Mouse (Mus musculus): ENCODE data around the gene Naa80.

The Naa80 gene

DNA sequence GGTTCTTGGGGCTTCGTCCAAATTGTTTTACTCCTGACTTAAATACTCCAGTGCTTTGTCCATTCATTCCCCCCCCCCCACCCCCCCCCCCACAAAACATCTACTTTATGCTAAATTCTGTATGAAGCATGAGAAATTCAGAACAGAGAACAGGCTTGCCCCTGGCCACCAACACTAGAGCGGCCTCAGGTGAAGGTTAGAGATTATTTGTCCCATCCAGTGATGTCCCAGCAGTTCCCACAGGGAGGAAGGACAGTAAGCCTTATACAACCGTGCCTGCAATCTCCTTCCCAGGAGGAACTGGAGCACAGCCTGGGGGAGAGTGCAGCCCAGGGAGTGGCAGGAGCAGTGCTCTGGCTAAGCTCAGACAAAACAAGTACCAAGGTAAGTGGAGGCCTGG lies at the start of gene Naa80:
Gene Naa80 (plus strand): TSS at position 301 of the 400 bp plus-strand sequence.
- DNase-seq (ENCODE audit: low spot score in 2 of 2) = no peak

DNA sequence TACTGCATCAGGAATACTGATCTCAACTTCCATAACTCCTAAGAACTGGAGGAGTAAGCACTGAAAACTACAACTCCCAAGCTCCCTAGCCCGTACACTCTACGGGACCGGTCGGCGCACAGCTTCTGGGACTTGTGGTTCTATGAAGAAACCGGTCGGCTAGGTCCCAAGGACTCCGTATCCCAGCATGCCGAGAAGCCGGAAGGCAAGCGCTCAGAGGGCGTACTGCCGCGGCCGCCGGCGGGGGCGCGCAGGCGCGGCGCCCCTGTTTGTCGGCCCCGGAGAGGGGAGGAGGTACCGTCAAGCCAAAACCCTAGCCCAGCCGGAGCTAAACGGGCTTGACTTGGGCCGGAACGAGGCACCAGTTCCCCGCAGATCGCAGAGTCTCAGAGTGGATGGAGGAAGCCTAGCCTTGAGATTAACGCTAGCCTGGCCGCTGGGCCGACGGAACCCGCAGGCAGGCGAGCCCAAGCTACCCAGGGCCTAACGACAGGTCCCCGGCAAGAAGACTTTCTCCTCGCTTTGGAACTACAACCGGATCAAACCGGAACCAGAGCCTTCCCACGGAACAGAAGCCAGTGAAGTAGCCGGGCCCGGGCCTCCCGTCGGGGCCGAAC lies 44.8 kb upstream of the Naa80 start, which contains the start of gene Tmem115:
Gene Tmem115 (plus strand): TSS at position 155 of the 617 bp plus-strand sequence.
- peak; percentile 93 to 97 for DNase-seq (ENCODE audit: low spot score in 2 of 2)

DNA sequence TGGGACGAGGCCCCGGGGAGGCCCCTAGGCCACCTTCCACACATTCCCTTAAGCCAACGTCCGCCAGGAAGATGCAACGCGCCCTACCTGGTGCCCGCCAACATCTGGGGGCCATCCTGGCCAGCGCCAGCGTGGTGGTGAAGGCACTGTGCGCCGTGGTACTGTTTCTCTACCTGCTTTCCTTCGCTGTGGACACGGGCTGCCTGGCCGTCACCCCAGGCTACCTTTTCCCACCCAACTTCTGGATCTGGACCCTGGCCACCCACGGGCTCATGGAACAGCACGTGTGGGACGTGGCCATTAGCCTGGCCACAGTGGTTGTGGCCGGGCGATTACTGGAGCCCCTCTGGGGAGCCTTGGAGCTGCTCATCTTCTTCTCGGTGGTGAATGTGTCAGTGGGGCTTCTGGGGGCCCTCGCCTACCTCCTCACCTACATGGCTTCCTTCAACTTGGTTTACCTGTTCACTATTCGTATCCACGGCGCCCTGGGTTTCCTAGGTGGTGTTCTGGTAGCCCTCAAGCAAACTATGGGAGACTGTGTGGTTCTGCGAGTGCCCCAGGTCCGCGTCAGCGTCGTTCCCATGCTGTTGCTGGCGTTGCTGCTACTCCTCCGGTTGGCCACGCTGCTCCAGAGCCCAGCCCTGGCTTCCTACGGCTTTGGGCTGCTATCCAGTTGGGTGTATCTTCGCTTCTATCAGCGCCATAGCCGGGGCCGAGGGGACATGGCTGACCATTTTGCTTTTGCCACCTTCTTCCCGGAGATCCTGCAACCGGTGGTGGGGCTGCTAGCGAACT lies 44.1 kb upstream of the Naa80 start:
- no peak for DNase-seq (ENCODE audit: low spot score in 2 of 2)

DNA sequence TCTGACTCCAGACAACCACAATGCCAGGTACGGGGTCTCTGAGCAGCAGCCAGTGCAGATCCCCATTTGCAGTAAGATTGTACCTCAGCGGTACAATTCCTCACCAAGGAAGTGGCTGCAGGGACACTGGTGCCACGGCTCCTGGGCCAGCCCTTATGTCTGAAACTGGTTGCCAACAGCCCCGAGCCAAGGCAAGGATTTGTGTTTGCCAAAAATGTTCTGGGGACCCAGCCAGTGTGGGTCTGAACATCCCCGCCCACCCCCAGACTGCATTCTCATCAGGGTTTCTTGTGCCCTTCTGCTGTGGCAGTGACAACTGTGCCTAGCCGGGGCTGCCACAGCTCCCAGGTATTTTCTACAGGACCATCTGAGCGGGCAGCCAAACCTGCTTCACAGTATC lies 40.5 kb upstream of the Naa80 start:
- DNase-seq (ENCODE audit: low spot score in 2 of 2) = no peak

DNA sequence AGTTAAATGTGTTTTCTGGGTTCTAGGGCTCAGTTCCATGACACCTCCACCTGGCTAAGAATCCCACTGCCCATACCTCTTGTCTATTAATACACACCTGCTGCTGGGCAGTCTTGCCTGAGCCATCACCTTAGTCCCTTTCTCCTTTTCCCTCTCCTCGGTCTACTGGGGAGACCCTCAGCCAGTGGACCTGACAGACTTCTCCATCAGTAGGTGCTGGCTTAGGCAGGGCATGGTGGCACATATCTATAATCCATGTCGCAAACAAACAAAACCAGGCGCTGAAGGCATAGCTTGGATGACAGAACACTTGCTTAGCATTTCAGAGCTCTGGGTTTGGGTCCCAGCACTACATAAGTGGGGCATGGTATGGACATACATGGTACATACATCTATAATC lies 40.0 kb upstream of the Naa80 start:
- DNase-seq (ENCODE audit: low spot score in 2 of 2) = no peak

DNA sequence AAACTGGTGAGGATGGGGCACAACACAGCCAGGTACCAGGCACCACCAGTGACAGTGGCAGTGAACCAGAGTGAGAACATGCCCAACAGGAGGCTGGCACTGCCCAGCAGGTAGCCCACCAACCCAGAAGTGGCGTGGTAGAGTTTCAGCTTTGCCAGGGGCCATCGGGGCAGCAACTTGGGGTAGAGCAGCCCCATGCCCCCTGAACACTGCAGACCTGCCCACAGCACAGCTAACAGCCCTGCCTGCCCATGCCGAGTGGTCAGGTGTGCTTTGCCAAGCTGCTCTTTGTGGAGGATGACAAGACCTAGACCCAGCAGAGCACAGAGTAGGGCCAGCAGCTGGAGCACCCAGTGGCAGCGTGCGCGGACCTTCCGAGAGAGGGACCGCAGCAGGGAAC lies 38.7 kb upstream of the Naa80 start:
- DNase-seq (ENCODE audit: low spot score in 2 of 2) = no peak

DNA sequence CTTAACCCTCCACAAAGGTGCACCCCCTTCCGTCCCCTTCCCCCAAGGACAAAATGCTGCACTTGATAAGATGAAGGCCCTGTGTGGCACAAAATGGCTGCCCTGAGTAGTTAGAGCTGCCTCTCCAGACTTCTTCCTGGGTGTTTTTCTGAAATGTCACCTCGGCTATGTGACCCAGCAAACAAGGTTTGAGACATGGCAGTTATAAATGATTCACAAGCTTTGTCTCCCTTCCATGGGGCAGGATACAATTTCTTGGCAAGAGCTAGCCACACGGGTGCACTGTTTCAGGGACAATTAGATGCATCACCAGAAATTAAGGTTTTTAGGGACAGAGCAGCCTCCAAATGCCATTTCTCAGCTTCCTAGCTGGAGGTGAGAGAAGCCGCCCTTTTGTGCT lies 38.3 kb upstream of the Naa80 start:
- DNase-seq (ENCODE audit: low spot score in 2 of 2) = no peak

DNA sequence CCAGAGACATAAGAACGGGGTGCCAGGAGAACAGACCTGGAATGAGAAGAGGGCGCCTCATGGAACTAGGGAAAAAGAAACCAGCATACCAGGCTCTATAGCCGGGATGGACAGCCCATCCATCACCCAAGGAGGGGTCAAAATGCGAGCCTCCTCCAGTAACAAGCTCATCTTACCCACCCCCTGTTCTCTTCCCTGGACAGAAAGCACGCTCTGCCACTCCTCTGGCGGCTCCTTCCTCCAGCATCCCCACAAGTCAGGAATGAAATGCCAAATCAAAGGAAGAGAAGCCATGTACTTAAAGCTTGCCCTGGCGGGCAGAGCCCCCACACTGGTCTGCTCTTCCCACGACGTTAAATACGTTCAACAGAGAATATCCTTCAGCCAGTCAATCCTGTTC lies 37.7 kb upstream of the Naa80 start:
- no peak for DNase-seq (ENCODE audit: low spot score in 2 of 2)

DNA sequence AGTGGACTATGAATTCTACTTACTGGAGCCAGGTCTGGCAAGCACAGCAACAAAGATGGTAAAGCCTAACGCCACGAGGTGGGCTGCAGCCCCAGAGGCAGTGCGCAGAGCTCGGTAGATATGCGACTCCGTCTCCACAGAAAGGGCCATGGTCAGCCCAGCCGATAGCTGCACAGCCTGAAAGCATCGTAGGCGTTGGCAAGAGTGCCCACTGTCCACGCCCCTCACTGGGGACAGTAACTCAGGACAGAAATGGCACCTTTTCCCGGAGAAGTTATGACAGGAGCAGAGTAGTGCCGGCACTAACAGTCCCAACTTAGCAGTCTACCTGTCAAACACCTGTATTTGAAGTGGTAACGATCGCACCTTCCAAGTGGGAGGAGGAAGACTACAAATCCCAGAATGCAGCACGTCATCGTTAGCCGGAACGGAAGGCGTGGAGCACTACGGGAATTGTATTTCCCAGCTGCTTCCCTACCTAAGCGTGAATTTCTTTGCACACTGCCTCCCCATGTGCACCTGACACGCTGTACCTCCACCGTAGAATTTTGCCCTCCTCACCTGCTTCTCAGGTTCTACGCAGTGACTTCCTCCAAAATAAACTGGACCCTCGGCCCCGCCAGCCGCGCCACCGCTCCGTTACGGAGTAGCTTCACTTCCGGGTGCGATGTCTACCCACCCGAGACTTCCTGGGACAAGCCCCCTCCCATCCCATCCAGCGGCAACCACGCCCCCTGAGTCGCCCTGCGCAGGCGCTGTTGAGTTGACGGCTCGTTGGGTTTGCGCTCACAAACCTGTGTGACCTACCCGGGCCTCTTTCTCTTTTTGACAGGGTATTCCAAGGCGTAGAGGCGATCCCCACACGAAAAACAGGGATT lies 37.0 kb upstream of the Naa80 start, which contains the start of the genes Cyb561d2 and Nprl2:
Gene Cyb561d2 (minus strand): TSS at position 720 of the 878 bp plus-strand sequence.
Gene Nprl2 (plus strand): TSS at position 753 of the 878 bp plus-strand sequence.
- peak; percentile 90 to 92 for DNase-seq (ENCODE audit: low spot score in 2 of 2)

DNA sequence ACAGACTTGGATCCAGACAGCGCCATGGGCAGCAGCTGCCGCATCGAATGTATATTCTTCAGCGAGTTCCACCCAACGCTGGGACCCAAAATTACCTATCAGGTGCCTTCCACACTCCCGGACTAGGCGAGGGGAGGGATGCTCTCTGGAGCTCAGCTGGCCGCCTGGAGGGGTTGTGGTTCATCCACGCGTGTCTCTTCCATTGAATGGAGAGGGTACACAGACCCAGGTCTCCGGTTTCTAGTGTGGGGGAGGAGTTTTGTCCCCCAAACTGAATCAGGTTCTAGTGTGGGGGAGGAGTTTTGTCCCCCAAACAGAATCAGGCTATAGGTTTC lies 36.4 kb upstream of the Naa80 start:
- no peak for DNase-seq (ENCODE audit: low spot score in 2 of 2)

DNA sequence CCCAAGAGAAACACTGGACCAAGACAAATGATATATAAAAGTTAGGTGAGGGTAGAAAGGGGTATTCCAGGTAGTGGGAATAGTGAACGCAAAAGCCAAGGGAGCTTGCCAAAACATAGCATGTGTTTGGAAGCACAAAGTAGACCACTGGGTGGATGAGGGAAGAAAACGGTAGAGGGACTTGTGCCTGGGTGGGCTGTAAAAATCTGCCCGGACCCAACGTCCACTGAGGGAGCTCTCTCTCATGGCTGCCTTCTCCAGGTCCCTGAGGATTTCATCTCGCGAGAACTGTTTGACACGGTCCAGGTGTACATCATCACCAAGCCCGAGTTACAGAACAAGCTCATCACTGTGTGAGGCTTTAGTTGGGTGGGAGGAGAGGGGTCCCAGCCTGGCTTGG lies 36.0 kb upstream of the Naa80 start:
- DNase-seq (ENCODE audit: low spot score in 2 of 2) = no peak

DNA sequence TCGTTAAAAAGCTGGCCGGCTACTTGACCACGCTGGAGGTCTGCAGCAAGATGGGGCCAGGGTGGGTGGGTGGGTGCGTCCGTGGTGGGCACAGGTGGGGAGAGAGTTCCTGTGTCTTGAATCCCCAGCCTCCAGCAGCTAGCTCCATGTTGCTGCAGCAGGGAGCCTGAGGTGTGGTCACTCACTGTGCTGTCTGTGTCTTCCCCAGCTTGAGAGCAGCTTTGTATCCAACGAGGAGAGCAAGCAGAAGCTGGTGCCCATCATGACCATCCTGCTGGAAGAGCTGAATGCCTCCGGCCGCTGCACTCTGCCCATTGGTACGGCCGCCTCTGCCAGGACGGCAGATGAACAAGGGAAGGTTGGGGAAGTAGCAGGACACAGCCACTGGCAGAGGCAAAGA lies 35.4 kb upstream of the Naa80 start:
- no peak for DNase-seq (ENCODE audit: low spot score in 2 of 2)

DNA sequence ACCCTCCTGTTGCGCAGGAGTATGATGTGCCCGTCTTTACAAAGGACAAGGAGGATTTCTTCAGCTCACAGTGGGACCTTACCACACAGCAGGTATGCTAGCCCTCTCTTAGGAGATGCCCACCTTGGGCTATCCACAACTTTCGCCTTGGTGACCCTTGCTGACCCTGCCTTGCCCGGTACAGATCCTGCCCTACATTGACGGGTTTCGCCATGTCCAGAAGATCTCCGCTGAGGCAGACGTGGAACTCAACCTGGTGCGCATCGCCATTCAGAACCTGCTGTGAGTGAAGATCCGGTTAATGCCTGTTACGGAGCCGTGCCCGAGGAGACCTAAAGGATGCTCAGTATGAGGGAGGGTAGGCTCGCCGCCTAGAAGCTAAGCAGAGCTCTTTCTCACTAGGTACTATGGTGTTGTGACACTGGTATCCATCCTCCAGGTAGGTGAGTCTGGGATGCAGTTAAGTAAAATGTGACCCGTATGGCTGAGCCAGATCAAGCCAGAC lies 34.4 kb upstream of the Naa80 start:
- no peak for DNase-seq (ENCODE audit: low spot score in 2 of 2)

DNA sequence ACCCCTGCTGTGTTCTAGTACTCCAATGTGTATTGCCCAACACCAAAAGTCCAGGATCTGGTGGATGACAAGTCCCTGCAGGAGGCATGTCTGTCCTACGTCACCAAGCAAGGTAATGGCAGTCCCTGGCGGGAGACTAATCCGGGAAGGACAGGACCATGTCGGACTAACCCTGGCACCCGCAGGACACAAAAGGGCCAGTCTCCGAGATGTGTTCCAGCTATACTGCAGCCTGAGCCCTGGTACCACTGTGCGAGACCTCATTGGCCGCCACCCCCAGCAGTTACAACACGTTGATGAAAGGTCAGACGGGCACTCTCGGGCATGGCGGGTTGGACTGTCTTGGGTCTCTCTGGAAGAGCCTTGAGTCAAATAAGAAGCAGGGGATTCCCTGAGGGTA lies 34.0 kb upstream of the Naa80 start:
- DNase-seq (ENCODE audit: low spot score in 2 of 2) = no peak

DNA sequence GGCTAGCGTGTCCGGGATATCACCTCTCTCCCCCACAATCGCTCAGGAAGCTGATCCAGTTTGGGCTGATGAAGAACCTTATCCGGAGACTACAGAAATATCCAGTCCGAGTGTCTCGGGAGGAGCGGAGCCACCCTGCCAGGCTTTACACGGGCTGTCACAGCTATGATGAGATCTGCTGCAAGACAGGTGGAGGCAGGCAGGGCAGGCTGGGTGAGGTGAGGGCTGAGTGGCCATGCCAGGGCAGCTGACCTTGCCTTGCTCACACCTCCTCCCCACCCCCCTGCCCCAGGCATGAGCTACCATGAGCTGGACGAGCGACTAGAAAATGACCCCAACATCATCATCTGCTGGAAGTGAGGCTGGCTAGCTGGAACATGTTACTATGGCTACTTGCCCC lies 33.5 kb upstream of the Naa80 start:
- DNase-seq (ENCODE audit: low spot score in 2 of 2) = no peak

DNA sequence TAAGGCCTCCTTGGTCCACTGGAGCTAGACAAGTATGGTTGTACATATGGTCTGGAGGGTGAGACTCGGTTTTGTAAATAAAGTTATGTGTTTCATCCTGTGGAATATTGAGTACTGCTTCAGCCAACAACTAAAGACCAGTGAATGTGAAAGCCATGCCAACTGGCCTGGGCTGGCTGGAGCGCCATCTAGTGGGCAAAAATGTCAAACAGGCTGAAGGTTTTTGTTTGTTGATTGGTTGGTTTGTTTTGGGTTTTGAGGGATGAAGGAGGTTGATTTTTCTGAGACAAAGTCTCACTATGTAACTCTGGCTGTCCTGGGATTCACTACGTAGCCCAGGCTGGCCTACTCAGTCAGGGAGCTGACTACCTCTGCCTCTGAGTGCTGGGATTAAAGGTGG lies 33.1 kb upstream of the Naa80 start:
- peak in 1 of 2 experiments; percentile 63 for DNase-seq (ENCODE audit: low spot score in 2 of 2)

DNA sequence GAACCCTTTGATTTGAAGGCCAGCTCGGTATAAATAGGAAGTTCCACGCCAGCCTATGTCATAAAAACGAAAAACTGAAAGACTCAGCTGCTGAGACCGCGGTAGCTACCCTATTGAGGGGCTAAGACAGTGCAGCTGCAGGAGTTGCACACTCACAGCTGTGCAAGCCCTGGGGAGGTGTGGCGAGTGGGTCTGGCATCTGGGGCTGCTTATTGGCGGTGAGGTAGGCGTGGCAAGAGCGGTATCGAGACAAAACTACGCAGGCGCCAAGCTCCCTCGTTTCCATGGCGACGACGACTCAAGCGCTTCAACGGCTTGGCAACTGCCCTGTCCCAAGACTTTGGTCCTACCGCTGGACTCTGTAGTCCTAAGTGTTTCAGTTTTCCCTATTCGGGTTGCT lies 31.7 kb upstream of the Naa80 start, which contains the start of gene Zmynd10:
Gene Zmynd10 (plus strand): TSS at position 273 of the 400 bp plus-strand sequence.
- peak; percentile 81 to 84 for DNase-seq (ENCODE audit: low spot score in 2 of 2)

DNA sequence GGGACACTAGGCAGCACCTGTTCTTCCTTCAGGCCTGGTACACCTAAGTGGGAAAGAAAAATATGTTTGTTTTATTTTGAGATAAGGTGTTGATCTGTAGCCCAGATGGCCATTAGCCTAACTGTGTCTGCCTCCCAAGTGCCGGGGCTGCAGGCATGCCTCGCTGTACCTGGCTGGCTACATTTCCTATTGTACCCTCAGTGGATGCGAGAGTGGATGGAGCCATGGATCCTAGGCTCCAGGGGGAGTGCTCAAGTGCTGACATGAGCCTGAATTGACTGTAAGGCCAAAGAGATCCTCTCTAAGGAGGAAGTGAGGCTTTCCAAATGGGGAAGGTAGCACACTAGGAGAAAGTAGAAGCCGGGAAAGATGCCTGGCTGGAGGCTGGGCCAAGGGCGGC lies 30.7 kb upstream of the Naa80 start:
- DNase-seq (ENCODE audit: low spot score in 2 of 2) = no peak

DNA sequence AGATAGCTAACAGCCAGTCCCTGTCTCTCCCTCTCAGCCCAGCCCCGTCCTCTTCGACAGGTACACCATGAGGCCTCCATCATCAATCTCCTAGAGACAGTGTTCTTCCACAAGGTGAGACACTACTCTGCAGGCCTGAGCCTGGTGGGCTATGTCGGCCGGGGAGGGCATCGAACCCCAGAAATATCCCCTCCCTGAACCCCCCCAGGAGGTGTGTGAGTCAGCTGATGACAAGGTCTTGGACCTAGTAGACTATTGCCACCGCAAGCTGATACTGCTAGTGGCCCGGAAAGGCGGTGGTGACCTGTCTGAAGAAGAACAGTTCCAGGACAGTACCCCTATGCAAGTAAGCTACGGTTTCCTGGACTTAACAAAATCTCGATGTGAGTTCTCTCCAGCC lies 29.9 kb upstream of the Naa80 start:
- DNase-seq (ENCODE audit: low spot score in 2 of 2) = no peak

DNA sequence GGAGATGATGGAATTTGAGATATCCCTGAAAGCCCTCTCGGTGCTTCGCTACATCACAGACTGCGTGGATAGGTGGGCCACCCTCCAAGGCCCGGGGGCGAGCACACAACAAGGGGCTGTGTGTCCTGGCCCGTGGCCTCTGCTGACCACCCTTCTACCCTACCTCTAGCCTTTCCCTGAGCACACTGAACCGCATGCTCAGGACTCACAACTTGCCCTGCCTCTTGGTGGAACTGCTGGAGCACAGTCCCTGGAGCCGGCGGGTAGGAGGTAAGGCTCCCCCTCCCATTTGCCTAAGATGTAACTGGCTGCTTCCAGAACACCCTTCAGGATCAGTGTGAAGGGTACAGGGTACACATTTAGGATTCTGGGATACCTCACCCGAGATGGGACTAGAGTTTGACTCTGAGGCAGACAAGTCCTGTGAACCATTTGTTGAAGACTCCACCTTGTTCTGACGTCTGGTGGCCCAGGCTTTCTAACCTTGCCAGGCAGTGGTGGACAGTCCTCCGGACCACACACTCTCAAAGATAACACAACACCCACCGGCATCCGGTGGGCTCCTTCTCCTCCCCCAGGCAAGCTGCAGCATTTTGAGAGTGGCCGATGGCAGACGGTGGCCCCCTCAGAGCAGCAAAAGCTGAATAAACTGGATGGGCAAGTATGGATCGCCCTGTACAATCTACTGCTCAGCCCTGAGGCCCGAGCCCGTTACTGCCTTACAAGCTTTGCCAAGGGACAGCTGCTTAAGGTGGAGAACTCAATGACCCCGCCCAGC lies 29.2 kb upstream of the Naa80 start:
- no peak for DNase-seq (ENCODE audit: low spot score in 2 of 2)

DNA sequence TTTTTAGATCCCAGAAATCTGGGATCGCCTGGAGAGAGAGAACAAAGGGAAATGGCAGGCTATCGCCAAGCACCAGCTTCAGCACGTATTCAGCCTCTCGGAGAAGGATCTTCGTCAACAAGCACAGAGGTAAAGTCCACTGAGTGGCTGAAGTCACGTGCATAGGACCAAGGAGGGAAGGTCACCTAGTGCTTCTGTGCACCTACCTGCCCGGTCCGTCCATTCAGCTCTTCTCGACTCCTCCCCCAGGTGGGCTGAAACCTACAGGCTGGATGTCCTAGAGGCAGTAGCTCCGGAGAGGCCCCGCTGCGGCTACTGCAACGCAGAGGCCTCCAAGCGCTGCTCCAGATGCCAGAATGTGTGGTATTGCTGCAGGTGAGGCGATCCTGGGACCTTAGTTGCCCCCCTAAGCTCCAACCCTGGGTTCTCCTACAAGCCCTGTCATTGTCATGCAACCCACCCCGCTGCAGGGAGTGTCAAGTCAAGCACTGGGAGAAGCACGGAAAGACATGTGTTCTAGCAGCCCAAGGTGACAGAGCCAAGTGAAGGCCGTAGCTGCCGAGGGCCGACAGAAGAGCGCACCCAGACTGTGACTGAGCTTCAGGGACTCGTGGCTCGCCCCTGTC lies 28.1 kb upstream of the Naa80 start:
- no peak for DNase-seq (ENCODE audit: low spot score in 2 of 2)
